Comparison of ENCODE assay signal across 8 mouse cellular contexts in the genomic region with DNA sequence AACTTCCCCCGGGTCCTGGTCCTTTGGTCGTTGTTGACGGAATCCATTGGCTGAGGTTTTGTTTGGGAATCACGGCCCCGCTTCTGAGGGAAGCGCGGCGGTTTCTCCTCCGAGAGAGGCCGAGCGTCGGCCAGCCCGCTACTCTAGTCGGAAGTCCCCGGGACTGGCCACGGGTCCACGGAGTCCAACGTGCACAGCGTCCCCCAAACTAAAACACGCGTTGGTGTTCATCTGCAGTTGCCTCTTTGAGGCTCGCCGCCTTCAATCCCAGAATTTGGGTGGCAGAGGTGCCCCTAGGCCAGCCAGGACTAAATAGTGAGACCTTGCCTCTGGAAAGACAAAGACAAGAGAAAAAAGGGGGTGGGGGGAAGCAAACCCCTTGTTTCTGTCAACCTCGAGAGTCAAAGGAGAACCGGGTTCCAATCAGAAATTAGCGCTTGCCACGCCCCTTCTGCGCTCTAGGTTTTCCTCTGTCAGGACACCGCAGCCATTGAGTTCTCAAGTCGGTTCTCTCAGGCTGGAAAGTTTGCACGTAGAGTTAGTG. TPM values are rescaled to one million over a fixed set of nuclear protein-coding genes. Genes with fewer than 3 reads are reported as not detected.
A peak's percentile ranks its signal among the peaks of the same experiment; 100 is the strongest.
DNase-seq lines count a peak whose midpoint lies in the region; ATAC-seq lines count a peak whose summit lies in the region.

No protein-coding gene starts in this region.

- peak; percentile 69 for ATAC-seq in granulocyte monocyte progenitor cell, adult 5-6 weeks (replicated peaks; ENCODE audit: poor library complexity, severe bottlenecking)
- ATAC-seq in limb, embryonic 13.5 days (ENCODE audit: low FRiP score, low read depth) = peak; percentile 41
- ATAC-seq in midbrain, embryonic 15.5 days (replicated peaks) = peak; percentile 57

- under 1% methylated on average over 31 of the region's 31 CpGs for WGBS in limb, embryonic 13.5 days
- under 1% methylated on average over 31 of the region's 31 CpGs for WGBS in midbrain, embryonic 15.5 days

- peak overlapping the region; percentile 90 for H3K4me2 ChIP-seq in limb, embryonic 13.5 days (replicated peaks)
- peak overlapping the region; percentile 91 for H3K4me2 ChIP-seq in midbrain, embryonic 15.5 days

- no peak overlapping the region for H3K27ac ChIP-seq in brown adipose tissue, adult 24 weeks (replicated peaks; ENCODE audit: low read depth, low read length)
- H3K27ac ChIP-seq in limb, embryonic 13.5 days = peak overlapping the region; percentile 73
- H3K27ac ChIP-seq in midbrain, embryonic 15.5 days = peak overlapping the region; percentile 82

- peak overlapping the region; percentile 92 for H3K4me3 ChIP-seq in brown adipose tissue, adult 24 weeks (ENCODE audit: insufficient read depth, low read depth, low read length)
- peak overlapping the region; percentile 94 for H3K4me3 ChIP-seq in limb, embryonic 13.5 days
- peak overlapping the region; percentile 97 for H3K4me3 ChIP-seq in midbrain, embryonic 15.5 days

- H3K9ac ChIP-seq in limb, embryonic 13.5 days = peak overlapping the region; percentile 86
- H3K9ac ChIP-seq in midbrain, embryonic 15.5 days = peak overlapping the region; percentile 77

- no peaks in the 10 kb centered on the region for H3K27me3 ChIP-seq in limb, embryonic 13.5 days
- H3K27me3 ChIP-seq in midbrain, embryonic 15.5 days (replicated peaks) = no peaks in the 10 kb centered on the region

- no peaks in the 10 kb centered on the region for H3K9me3 ChIP-seq in limb, embryonic 13.5 days
- H3K9me3 ChIP-seq in midbrain, embryonic 15.5 days = no peaks in the 10 kb centered on the region

- DNase-seq in right cerebral cortex, postnatal 14 days = peak; percentile 12
- no peak for DNase-seq in right cerebral cortex, adult 2 months (ENCODE audit: low spot score in 2 of 2)
- no peak for DNase-seq in ovary, adult 18-20 months (ENCODE audit: low spot score)
- no peak for DNase-seq in right cerebral cortex, postnatal 36 days (ENCODE audit: low spot score in 2 of 2)

- H3K36me3 ChIP-seq in limb, embryonic 13.5 days = peaks cover 4% of the 10 kb centered on the region; the same call in 1 of the 2 replicates
- H3K36me3 ChIP-seq in midbrain, embryonic 15.5 days (replicated peaks) = peaks cover 5% of the 10 kb centered on the region; the same call in 1 of the 2 replicates

- no peaks in the 10 kb centered on the region for H3K4me1 ChIP-seq in brown adipose tissue, adult 24 weeks (ENCODE audit: control insufficient read depth, insufficient read depth, insufficient read length, low read length)
- 0 out of 2 replicates have a peak, but pooled peaks cover 2% of the 10 kb centered on the region for H3K4me1 ChIP-seq in limb, embryonic 13.5 days
- peaks cover 10% of the 10 kb centered on the region for H3K4me1 ChIP-seq in midbrain, embryonic 15.5 days

RNA-seq across cellular contexts. Expression of a gene that starts 0.7 kb away (rescaled TPM):
- 3.9 and 5.4 TPM in 2 replicates for polyA plus RNA-seq in brown adipose tissue, adult 24 weeks (2012; ENCODE audit: insufficient read depth, insufficient read length, missing spikeins)
- 34.6 and 39.2 TPM in 2 replicates for total RNA-seq in granulocyte monocyte progenitor cell, adult 5-6 weeks (2014; fragmentation: Nextera tagmentation)
- 48.0 and 55.6 TPM in 2 replicates for total RNA-seq in granulocyte monocyte progenitor cell, adult 5-6 weeks (2017)
- 18.9 and 19.6 TPM in 2 replicates for polyA plus RNA-seq in limb, embryonic 13.5 days (2015; fragmentation: Nextera tagmentation; extraction: Ambion mirVana)
- 12.3 and 14.2 TPM in 2 replicates for polyA plus RNA-seq in midbrain, embryonic 15.5 days (2015; fragmentation: Nextera tagmentation; extraction: Ambion mirVana)

RNA-seq across cellular contexts. Expression of a gene that starts 13.0 kb away (rescaled TPM):
- polyA plus RNA-seq in brown adipose tissue, adult 24 weeks (2012; ENCODE audit: insufficient read depth, insufficient read length, missing spikeins) = not detected in 2 replicates
- not detected in 2 replicates for total RNA-seq in granulocyte monocyte progenitor cell, adult 5-6 weeks (2014; fragmentation: Nextera tagmentation)
- not detected in 2 replicates for total RNA-seq in granulocyte monocyte progenitor cell, adult 5-6 weeks (2017)
- 2.6 and 2.8 TPM in 2 replicates for polyA plus RNA-seq in limb, embryonic 13.5 days (2015; fragmentation: Nextera tagmentation; extraction: Ambion mirVana)
- polyA plus RNA-seq in midbrain, embryonic 15.5 days (2015; fragmentation: Nextera tagmentation; extraction: Ambion mirVana) = 2.6 and 2.8 TPM in 2 replicates
